8 mouse cellular contexts compared by ENCODE assay signal in genomic region chr12:111164310-111164751, GRCm38 (mm10). TPM values are rescaled to one million over a fixed set of nuclear protein-coding genes. Genes with fewer than 3 reads are reported as not detected.
DNase-seq lines count a peak whose midpoint lies in the region; ATAC-seq lines count a peak whose summit lies in the region.

No protein-coding gene starts in this region.

- ATAC-seq in inflammation-experienced regulatory T-cells, adult 6 months: peak; percentile 53

- peaks cover 2% of the 10 kb centered on the region for H3K36me3 ChIP-seq in megakaryocyte, embryonic 14.5 days (replicated peaks; ENCODE audit: low read length)

- H3K4me3 ChIP-seq in megakaryocyte, embryonic 14.5 days (replicated peaks): peak overlapping the region; percentile 95

- peaks cover 75% of the 10 kb centered on the region for H3K4me1 ChIP-seq in megakaryocyte, embryonic 14.5 days

- intact Hi-C loops in gastrocnemius, postnatal 14 days (cut with DNase I; ENCODE audit: low total_unique reads): no loop called here

- DNase-seq in adrenal gland, adult (ENCODE audit: inconsistent age in 2 of 2, low spot score in 1 of 2): peak; percentile 91 to 95
- DNase-seq in embryo, embryonic 10.5 days (ENCODE audit: low spot score): peak; percentile 96
- DNase-seq in gastrocnemius, postnatal 14 days: peak; percentile 87
- DNase-seq in left cerebral cortex, adult 9 months (ENCODE audit: low spot score in 2 of 2): peak; percentile 70 to 91
- peak; percentile 88 to 93 for DNase-seq in right cerebral cortex, adult 2 months (ENCODE audit: low spot score in 2 of 2)
- peak; percentile 66 for DNase-seq in urinary bladder, postnatal 10 days (ENCODE audit: low spot score)

- no peaks in the 10 kb centered on the region for H3K9me3 ChIP-seq in megakaryocyte, embryonic 14.5 days

- H3K27me3 ChIP-seq in megakaryocyte, embryonic 14.5 days (replicated peaks): no peaks in the 10 kb centered on the region

RNA-seq across cellular contexts. Expression of gene Traf3, which starts 1.8 kb away (rescaled TPM):
- total RNA-seq in gastrocnemius, postnatal 14 days (2021): 10 to 100 TPM; 10.5 to 18.7 TPM
- 10 to 100 TPM; 12.6 to 15.8 (median 13.7) TPM for polyA plus RNA-seq in inflammation-experienced regulatory T-cells, adult 6 months (2017; shearing (Covaris generic))
- polyA plus RNA-seq in megakaryocyte, embryonic 14.5 days (2012; ENCODE audit: insufficient read depth, low replicate concordance): 5.1 and 13.4 TPM in 2 replicates

RNA-seq across cellular contexts. Expression of gene 4930595D18Rik, which starts 20.0 kb away (rescaled TPM):
- total RNA-seq in gastrocnemius, postnatal 14 days (2021): not detected
- polyA plus RNA-seq in inflammation-experienced regulatory T-cells, adult 6 months (2017; shearing (Covaris generic)): 1 to 10 TPM in 2 of 3 experiments, not detected in 1; 1.4 to 1.5 TPM
- not detected in 2 replicates for polyA plus RNA-seq in megakaryocyte, embryonic 14.5 days (2012; ENCODE audit: insufficient read depth, low replicate concordance)

Comparison
In these comparisons a context has a peak if more than half of its experiments do, and no peak if none do; other contexts are left out.
1. Peak in every context shown above with its lines: DNase-seq, ATAC-seq and H3K4me3 ChIP-seq.